Mouse (Mus musculus) large intestine, adult 2 months (tissue): ENCODE measurements around the gene Ctdnep1. TPM values are rescaled to one million over a fixed set of nuclear protein-coding genes. Genes with fewer than 3 reads are reported as not detected.
"Not testable (repeated sequence)": the region's sequence is repeated elsewhere in the genome, so short reads cannot be mapped to it uniquely, and the experiment has no call there.

Source experiments
- DNase-seq: peaks from one replicate; pipeline ENCODE4 v3.0.0-alpha.2; 2012; ENCODE audit warnings: low read depth, low spot score
- WGBS: fragments of 180-500 bp; shearing (Covaris S2); methylation state at CpG from one replicate; pipeline ENCODE4 v1.1.7; 2018; 5-methylcytosine and 5-hydroxymethylcytosine counted together
- polyA plus RNA-seq: library from polyadenylated mRNA; depleted of rRNA; stranded (reverse); fragments of >200 nt; gene quantifications from 2 replicates; pipeline ENCODE4 v1.2.3, GENCODE M21; 2012

Ctdnep1 gene
- polyA plus RNA-seq, 1 experiment, result 154 TPM

GRCm38 (mm10) chr11:70000396-70000898 lies 19.5 kb downstream of the Ctdnep1 start, which contains the start of gene Dvl2:
Dvl2 (plus strand) TSS chr11:70000595.
- under 1% methylated on average over 48 of the region's 48 CpGs for WGBS

GRCm38 (mm10) chr11:70001159-70001558 lies 20.2 kb downstream of the Ctdnep1 start:
- WGBS, result 13% methylated on average over 8 of the region's 8 CpGs
- no peak for DNase-seq

More at GRCm38 (mm10) chr11:70000396-70000898, 19.5 kb downstream of the Ctdnep1 start, which contains the start of gene Dvl2:
- no peak for DNase-seq

- DNase-seq, result no peak
Measured at GRCm38 (mm10) chr11:70001865-70002264, 20.9 kb downstream of the Ctdnep1 start.

- 94% methylated on average over 2 of the region's 2 CpGs for WGBS
- no peak for DNase-seq
Measured at GRCm38 (mm10) chr11:70002471-70002870, 21.5 kb downstream of the Ctdnep1 start.

GRCm38 (mm10) chr11:70005521-70005920 lies 24.6 kb downstream of the Ctdnep1 start:
- DNase-seq, result no peak

GRCm38 (mm10) chr11:70010033-70010432 lies 29.1 kb downstream of the Ctdnep1 start:
- DNase-seq, result no peak
- 84% methylated on average over 6 of the region's 6 CpGs for WGBS

More at GRCm38 (mm10) chr11:70005521-70005920, 24.6 kb downstream of the Ctdnep1 start:
- 56% methylated on average over 5 of the region's 5 CpGs for WGBS

- 82% methylated on average over 12 of the region's 12 CpGs for WGBS
- DNase-seq, result no peak
Measured at GRCm38 (mm10) chr11:70010548-70010947, 29.6 kb downstream of the Ctdnep1 start.

- no peak for DNase-seq
- 89% methylated on average over 10 of the region's 10 CpGs for WGBS
Measured at GRCm38 (mm10) chr11:70010961-70011360, 30.0 kb downstream of the Ctdnep1 start.

GRCm38 (mm10) chr11:70012931-70013330 lies 32.0 kb downstream of the Ctdnep1 start:
- DNase-seq, result no peak
- WGBS, result 84% methylated on average over 9 of the region's 9 CpGs

- 93% methylated on average over 3 of the region's 3 CpGs for WGBS
- DNase-seq, result no peak
Measured at GRCm38 (mm10) chr11:70013408-70013807, 32.5 kb downstream of the Ctdnep1 start.

GRCm38 (mm10) chr11:70014051-70014450 lies 33.1 kb downstream of the Ctdnep1 start:
- no peak for DNase-seq
- 68% methylated on average over 5 of the region's 5 CpGs for WGBS

GRCm38 (mm10) chr11:70014880-70015558 lies 34.1 kb downstream of the Ctdnep1 start, which contains the start of gene Acadvl:
Acadvl (minus strand) TSS chr11:70015411.
- WGBS, result under 1% methylated on average over 35 of the region's 35 CpGs
- DNase-seq, result no peak

- 61% methylated on average over 6 of the region's 6 CpGs for WGBS
- DNase-seq, result no peak
Measured at GRCm38 (mm10) chr11:70015677-70016076, 34.7 kb downstream of the Ctdnep1 start.

GRCm38 (mm10) chr11:70016177-70016576 lies 35.2 kb downstream of the Ctdnep1 start:
- DNase-seq, result not testable (repeated sequence)
- 80% methylated on average over 2 of the region's 2 CpGs for WGBS

- no peak for DNase-seq
- 85% methylated on average over 3 of the region's 3 CpGs for WGBS
Measured at GRCm38 (mm10) chr11:70016669-70017068, 35.7 kb downstream of the Ctdnep1 start, which contains the start of gene Dlg4. Dlg4 (plus strand) TSS chr11:70016942.

- no peak for DNase-seq
- WGBS, result 54% methylated on average over 7 of the region's 7 CpGs
Measured at GRCm38 (mm10) chr11:70017199-70017767, 36.3 kb downstream of the Ctdnep1 start.

GRCm38 (mm10) chr11:70018131-70018990 lies 37.4 kb downstream of the Ctdnep1 start:
- no peak for DNase-seq
- 5% methylated on average over 25 of the region's 25 CpGs for WGBS

- no peak for DNase-seq
- WGBS, result 56% methylated on average over 2 of the region's 2 CpGs
Measured at GRCm38 (mm10) chr11:70019495-70020021, 38.6 kb downstream of the Ctdnep1 start.

- DNase-seq, result no peak
- 27% methylated on average over 8 of the region's 8 CpGs for WGBS
Measured at GRCm38 (mm10) chr11:70020022-70020631, 39.2 kb downstream of the Ctdnep1 start.
